Mouse (Mus musculus): ENCODE data around the gene Cyp4a31.
"Not testable (repeated sequence)": the region's sequence is repeated elsewhere in the genome, so short reads cannot be mapped to it uniquely, and the experiment has no call there.

- not testable (repeated sequence) for TF ChIP-seq USF1 (IDR thresholded peaks at IDR 0.05; ENCODE audit: low read depth); CTCF (IDR thresholded peaks at IDR 0.05; ENCODE audit: control insufficient read depth, insufficient read depth, insufficient read length); MAX (IDR thresholded peaks at IDR 0.05); FOSL1 (IDR thresholded peaks at IDR 0.05; ENCODE audit: insufficient read depth, low read length, poor library complexity, severe bottlenecking); MYOD1 (IDR thresholded peaks at IDR 0.05; ENCODE audit: control insufficient read depth, insufficient read length, low read depth); CEBPB (IDR thresholded peaks at IDR 0.05; ENCODE audit: low read depth); MYOG (IDR thresholded peaks at IDR 0.05; ENCODE audit: control insufficient read depth, extremely low read depth, insufficient read length)
Measured at GRCm38 (mm10) chr4:115518000-115518399, 45.4 kb upstream of the Cyp4a31 start, which contains the start of gene Cyp4a10.
